Mouse (Mus musculus) lung, postnatal 0 days (tissue): ENCODE data around the gene Zscan5b. TPM values are rescaled to one million over a fixed set of nuclear protein-coding genes. Genes with fewer than 3 reads are reported as not detected.
"Not testable (repeated sequence)": the region's sequence is repeated elsewhere in the genome, so short reads cannot be mapped to it uniquely, and the experiment has no call there.

Experiments used
- ATAC-seq: fragments of 200-750 bp; cut with Nextera tagmentation; 2 replicates; pipeline ENCODE4 v1.8.0; 2017; ENCODE audit warnings: moderate library complexity
- DNase-seq: peaks from one replicate; pipeline ENCODE4 v3.0.0-alpha.2; 2016; ENCODE audit warnings: low spot score
- H3K27ac ChIP-seq: fragments of 300-500 bp; sonication (generic); 2 replicates; pipeline ENCODE4 v1.5.1; 2014; ENCODE audit warnings: antibody characterized with exemption, mild to moderate bottlenecking, low read length, mixed read lengths
- H3K27me3 ChIP-seq: fragments of 300-500 bp; sonication (generic); replicated peaks from 2 replicates; pipeline ENCODE4 v1.6.1; 2014; ENCODE audit warnings: low read length, mixed read lengths; ENCODE audit not compliant: insufficient read depth
- H3K36me3 ChIP-seq: fragments of 300-500 bp; sonication (generic); 2 replicates; pipeline ENCODE4 v1.6.1; 2014; ENCODE audit warnings: low read length, mixed read lengths; ENCODE audit not compliant: insufficient read depth
- H3K4me1 ChIP-seq: fragments of 300-500 bp; sonication (generic); 2 replicates; pipeline ENCODE4 v1.6.1; 2014; ENCODE audit warnings: antibody characterized with exemption, low read depth, low read length, mixed read lengths; ENCODE audit not compliant: insufficient read depth
- H3K4me2 ChIP-seq: fragments of 300-500 bp; sonication (generic); replicated peaks from 2 replicates; pipeline ENCODE4 v1.6.1; 2014; ENCODE audit warnings: low read depth, mild to moderate bottlenecking, low read length, moderate library complexity, mixed read lengths
- H3K4me3 ChIP-seq: fragments of 300-500 bp; sonication (generic); 2 replicates; pipeline ENCODE4 v1.5.1; 2014; ENCODE audit warnings: low read depth, low read length
- H3K9ac ChIP-seq: fragments of 300-500 bp; sonication (generic); replicated peaks from 2 replicates; pipeline ENCODE4 v1.6.1; 2014; ENCODE audit warnings: low read depth, mild to moderate bottlenecking
- H3K9me3 ChIP-seq: fragments of 300-500 bp; sonication (generic); 2 replicates; pipeline ENCODE4 v1.6.1; 2016; ENCODE audit warnings: low read length, mixed read lengths
- CTCF ChIP-seq: IDR thresholded peaks from 2 replicates; pipeline ENCODE4 v1.5.1; 2016; ENCODE audit warnings: antibody characterized with exemption, mild to moderate bottlenecking
- EP300 ChIP-seq: IDR thresholded peaks from 2 replicates; pipeline ENCODE4 v1.6.1; 2016; ENCODE audit warnings: antibody characterized with exemption, mild to moderate bottlenecking, control low read depth
- WGBS: fragments of 180-500 bp; shearing (Covaris S2); extraction: QIAGEN DNeasy Blood & Tissue Kit; methylation state at CpG from one replicate; pipeline ENCODE4 v1.1.7; 2014; 5-methylcytosine and 5-hydroxymethylcytosine counted together
- polyA plus RNA-seq: library from polyadenylated mRNA; unstranded; fragments of >200 nt; fragmentation: Nextera tagmentation; extraction: Ambion mirVana; gene quantifications from 2 replicates; pipeline ENCODE4 v1.2.1, GENCODE M21; 2015

Zscan5b gene
- polyA plus RNA-seq, 1 experiment from 2014 or later, result not detected

- ATAC-seq, result no peak
- Histone ChIP-seq H3K36me3 (no peaks in the 10 kb centered on the region), H3K4me1 (no peaks in the 10 kb centered on the region), H3K9ac (no peak overlapping the region), H3K27ac (no peak overlapping the region), H3K4me2 (no peak overlapping the region), H3K27me3 (no peaks in the 10 kb centered on the region), H3K9me3 (no peaks in the 10 kb centered on the region), H3K4me3 (no peak overlapping the region)
- DNase-seq, result no peak
- 50% methylated on average over 11 of the region's 11 CpGs for WGBS
- TF ChIP-seq CTCF, result no peak
- TF ChIP-seq EP300, result no peak
Observed at GRCm38 (mm10) chr7:6239787-6240186, 17.7 kb downstream of the Zscan5b start.

GRCm38 (mm10) chr7:6240841-6241425 is 18.9 kb downstream of the Zscan5b start:
- not testable (repeated sequence) for H3K27me3 ChIP-seq, ATAC-seq, H3K4me2 ChIP-seq, H3K9me3 ChIP-seq, H3K4me3 ChIP-seq, H3K27ac ChIP-seq, H3K36me3 ChIP-seq, H3K9ac ChIP-seq, H3K4me1 ChIP-seq
- peak; percentile 30 for DNase-seq
- WGBS, result 16% methylated on average over 1 of the region's 1 CpGs
- TF ChIP-seq CTCF, result peak; percentile 67

GRCm38 (mm10) chr7:6244361-6245292 is 22.5 kb downstream of the Zscan5b start:
- 34% methylated on average over 11 of the region's 11 CpGs for WGBS
- H3K4me1 ChIP-seq, result no peaks in the 10 kb centered on the region
- no peak for ATAC-seq
- H3K27ac ChIP-seq, result no peak overlapping the region
- no peak for DNase-seq
- H3K9ac ChIP-seq, result no peak overlapping the region
- no peaks in the 10 kb centered on the region for H3K27me3 ChIP-seq
- H3K4me3 ChIP-seq, result no peak overlapping the region
- TF ChIP-seq CTCF (no peak), EP300 (no peak)
- H3K9me3 ChIP-seq, result no peaks in the 10 kb centered on the region
- no peaks in the 10 kb centered on the region for H3K36me3 ChIP-seq
- no peak overlapping the region for H3K4me2 ChIP-seq

GRCm38 (mm10) chr7:6252410-6252809 is 30.3 kb downstream of the Zscan5b start, which contains the start of gene Epp13:
Gene Epp13 (plus strand): TSS chr7:6252710.
- no peaks in the 10 kb centered on the region for H3K9me3 ChIP-seq
- no peak for ATAC-seq
- no peaks in the 10 kb centered on the region for H3K27me3 ChIP-seq
- H3K4me1 ChIP-seq, result no peaks in the 10 kb centered on the region
- no peak within 1 kb of the TSS for H3K27ac ChIP-seq
- TF ChIP-seq EP300 (no peak), CTCF (no peak)
- no peak within 1 kb of the TSS for H3K4me3 ChIP-seq
- no peak within 1 kb of the TSS for H3K9ac ChIP-seq
- no peaks in the 10 kb centered on the region for H3K36me3 ChIP-seq
- no peak within 1 kb of the TSS for H3K4me2 ChIP-seq
- no peak for DNase-seq
- WGBS, result 75% methylated on average over 6 of the region's 6 CpGs

- no peaks in the 10 kb centered on the region for H3K36me3 ChIP-seq
- WGBS, result 82% methylated on average over 5 of the region's 5 CpGs
- H3K27ac ChIP-seq, result no peak overlapping the region
- TF ChIP-seq EP300, result no peak
- TF ChIP-seq CTCF, result no peak
- H3K4me3 ChIP-seq, result no peak overlapping the region
- H3K4me1 ChIP-seq, result no peaks in the 10 kb centered on the region
- H3K27me3 ChIP-seq, result no peaks in the 10 kb centered on the region
- no peak for DNase-seq
- H3K4me2 ChIP-seq, result no peak overlapping the region
- no peak overlapping the region for H3K9ac ChIP-seq
- H3K9me3 ChIP-seq, result no peaks in the 10 kb centered on the region
- no peak for ATAC-seq
Observed at GRCm38 (mm10) chr7:6254451-6254850, 32.4 kb downstream of the Zscan5b start.

- 84% methylated on average over 4 of the region's 4 CpGs for WGBS
- Histone ChIP-seq H3K9ac (no peak overlapping the region), H3K4me1 (no peaks in the 10 kb centered on the region), H3K4me3 (no peak overlapping the region), H3K36me3 (no peaks in the 10 kb centered on the region), H3K27me3 (no peaks in the 10 kb centered on the region), H3K27ac (no peak overlapping the region), H3K9me3 (no peaks in the 10 kb centered on the region), H3K4me2 (no peak overlapping the region)
- DNase-seq (no peak), ATAC-seq (no peak)
- TF ChIP-seq EP300, result no peak
- TF ChIP-seq CTCF, result no peak
Observed at GRCm38 (mm10) chr7:6257386-6257785, 35.3 kb downstream of the Zscan5b start.
